Mouse (Mus musculus): ENCODE measurements around the gene Pola2. TPM values are rescaled to one million over a fixed set of nuclear protein-coding genes. Genes with fewer than 3 reads are reported as not detected.

Pola2 gene
- polyA plus RNA-seq (2012; ENCODE audit: insufficient read depth, insufficient read length, missing spikeins), result 6.5 and 7.0 TPM in 2 replicates

DNA sequence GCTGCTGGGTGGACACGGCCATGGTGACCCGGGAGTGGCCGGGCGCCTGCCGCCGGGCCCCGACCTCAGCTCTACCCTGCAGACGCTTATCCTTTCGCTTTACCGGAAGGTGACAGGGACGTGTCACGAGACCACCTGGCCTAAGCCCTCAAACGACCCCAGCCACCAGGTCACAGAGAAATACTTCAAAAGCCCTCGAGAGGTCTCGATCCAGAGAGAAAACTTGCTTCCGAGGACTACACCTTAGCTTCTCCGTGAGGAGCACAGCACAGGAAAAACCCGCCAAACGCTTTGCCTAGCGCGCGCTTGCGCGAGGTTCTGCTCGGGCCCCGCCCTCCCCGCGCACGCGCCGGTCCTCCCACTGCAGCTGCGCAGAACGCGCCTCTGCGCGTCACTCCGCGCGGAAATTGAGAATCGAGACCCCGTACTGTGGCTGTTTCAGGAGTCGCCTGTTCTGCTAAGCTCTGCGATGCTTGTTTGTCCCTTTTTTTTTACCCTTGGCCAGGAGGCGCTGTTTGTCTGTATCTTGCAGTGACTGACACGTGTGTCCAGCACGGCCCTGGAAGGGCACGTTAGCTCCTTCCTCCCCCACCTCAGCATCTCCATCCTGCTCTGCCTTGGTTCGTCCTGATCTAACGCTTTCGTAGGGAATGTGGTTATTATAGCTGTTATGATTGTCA, at the start of gene Pola2:
TSS of gene Pola2 (minus strand) at position 320 of the 680 bp plus-strand sequence.
- Histone ChIP-seq H3K27ac (replicated peaks; ENCODE audit: low read depth, low read length) (peak within 1 kb of the TSS; percentile 35; the same call in 1 of the 2 replicates), H3K4me1 (ENCODE audit: control insufficient read depth, insufficient read depth, insufficient read length, low read length) (no peaks in the 10 kb centered on the region), H3K4me3 (ENCODE audit: insufficient read depth, low read depth, low read length) (peak within 1 kb of the TSS; percentile 71)

DNA sequence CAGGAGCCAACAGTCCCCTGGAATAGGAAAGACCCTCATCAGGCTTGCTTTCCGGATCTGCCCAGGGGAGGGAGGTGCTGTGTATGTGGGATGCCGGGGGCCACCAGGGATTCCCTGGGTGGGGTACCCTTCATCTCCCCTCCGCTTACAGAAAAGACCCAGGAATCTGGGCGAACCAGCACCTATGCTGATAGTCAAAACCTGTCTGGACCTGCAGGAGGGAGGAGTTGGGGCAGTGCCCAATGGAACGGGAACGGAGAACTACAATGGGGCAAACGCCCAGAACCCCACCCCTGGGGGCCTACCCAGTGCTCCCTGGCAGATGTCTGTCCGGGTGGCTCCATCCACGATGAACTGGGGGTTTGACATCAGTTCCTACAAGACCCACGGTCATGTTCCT, 49.7 kb upstream of the Pola2 start:
- H3K4me1 ChIP-seq (ENCODE audit: control insufficient read depth, insufficient read depth, insufficient read length, low read length), result 0 out of 2 replicates have a peak, but pooled peaks cover 6% of the 10 kb centered on the region
- H3K4me3 ChIP-seq (ENCODE audit: insufficient read depth, low read depth, low read length), result 0 out of 2 replicates have a peak overlapping the region, but pooled peaks have one; percentile 84
- no peak overlapping the region for H3K27ac ChIP-seq (replicated peaks; ENCODE audit: low read depth, low read length)

DNA sequence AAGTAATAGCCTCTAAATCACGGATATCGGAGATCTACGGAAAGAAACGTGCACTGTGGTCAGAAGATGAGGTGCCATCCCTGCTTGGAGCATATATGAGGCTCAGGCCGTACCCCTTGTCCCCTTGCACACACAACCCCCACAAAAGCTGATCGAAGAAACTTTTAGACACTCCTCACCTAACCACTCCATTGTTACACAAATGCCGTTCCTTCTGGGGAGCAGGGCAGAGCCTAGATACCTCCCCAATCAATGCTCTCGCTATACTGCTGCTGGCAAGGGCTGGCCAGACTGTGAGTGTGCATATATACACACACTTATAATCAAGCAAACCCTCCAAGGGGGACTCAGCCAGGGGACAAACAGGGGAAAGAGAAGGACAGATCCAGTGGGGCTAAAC, 45.1 kb upstream of the Pola2 start:
- no peak overlapping the region for H3K4me3 ChIP-seq (ENCODE audit: insufficient read depth, low read depth, low read length)
- H3K27ac ChIP-seq (replicated peaks; ENCODE audit: low read depth, low read length), result no peak overlapping the region
- H3K4me1 ChIP-seq (ENCODE audit: control insufficient read depth, insufficient read depth, insufficient read length, low read length), result 0 out of 2 replicates have a peak, but pooled peaks cover 2% of the 10 kb centered on the region

DNA sequence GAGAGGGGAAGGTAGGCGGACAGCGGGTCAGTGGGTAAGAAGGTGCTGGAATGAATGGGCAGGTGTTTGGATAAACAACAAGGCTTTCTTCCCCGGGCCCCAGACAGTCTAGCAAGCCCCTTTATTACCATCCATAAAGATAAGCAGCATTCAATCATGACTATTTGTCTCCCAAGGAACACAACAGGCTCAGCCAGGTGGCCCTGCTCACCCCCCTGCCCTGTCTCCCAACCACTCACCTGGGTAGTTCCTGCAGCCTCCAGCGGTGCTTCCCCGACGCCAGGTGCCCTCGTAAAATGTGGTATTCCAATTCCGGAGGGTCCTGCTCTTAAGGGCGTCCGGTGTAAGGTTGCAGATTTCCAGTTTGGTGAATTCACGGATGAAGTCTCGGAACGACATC, 43.0 kb upstream of the Pola2 start:
- Histone ChIP-seq H3K4me3 (ENCODE audit: insufficient read depth, low read depth, low read length) (no peak overlapping the region), H3K27ac (replicated peaks; ENCODE audit: low read depth, low read length) (no peak overlapping the region)

GRCm38 (mm10) chr19:6005541-6005940, 41.5 kb upstream of the Pola2 start:
- H3K4me3 ChIP-seq (ENCODE audit: insufficient read depth, low read depth, low read length), result no peak overlapping the region
- H3K27ac ChIP-seq (replicated peaks; ENCODE audit: low read depth, low read length), result no peak overlapping the region
- H3K4me1 ChIP-seq (ENCODE audit: control insufficient read depth, insufficient read depth, insufficient read length, low read length), result no peaks in the 10 kb centered on the region

More for the DNA sequence above, 43.0 kb upstream of the Pola2 start:
- H3K4me1 ChIP-seq (ENCODE audit: control insufficient read depth, insufficient read depth, insufficient read length, low read length), result no peaks in the 10 kb centered on the region

DNA sequence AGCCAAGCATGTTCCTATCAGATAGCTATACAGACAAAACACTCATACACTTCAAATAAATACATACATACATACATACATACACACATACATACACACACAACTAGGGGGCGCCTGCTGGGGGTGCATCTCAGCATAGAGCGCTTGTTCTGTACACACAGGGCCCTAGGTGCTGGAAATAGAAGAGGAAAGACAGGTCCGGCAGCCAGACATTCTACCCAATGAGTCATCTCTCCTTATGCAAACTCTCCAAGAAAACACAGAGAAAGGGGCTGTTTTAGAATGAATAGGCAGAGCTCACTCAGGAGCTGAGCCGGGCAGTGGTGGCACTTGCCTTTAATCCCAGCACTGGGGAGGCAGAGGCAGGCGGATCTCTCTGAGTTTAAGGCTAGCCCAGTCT, 36.0 kb upstream of the Pola2 start:
- no peaks in the 10 kb centered on the region for H3K4me1 ChIP-seq (ENCODE audit: control insufficient read depth, insufficient read depth, insufficient read length, low read length)
- H3K27ac ChIP-seq (replicated peaks; ENCODE audit: low read depth, low read length), result no peak overlapping the region

GRCm38 (mm10) chr19:5998180-5998579, 34.2 kb upstream of the Pola2 start:
- Histone ChIP-seq H3K4me3 (ENCODE audit: insufficient read depth, low read depth, low read length) (no peak overlapping the region), H3K4me1 (ENCODE audit: control insufficient read depth, insufficient read depth, insufficient read length, low read length) (no peaks in the 10 kb centered on the region), H3K27ac (replicated peaks; ENCODE audit: low read depth, low read length) (no peak overlapping the region)

More for the DNA sequence above, 36.0 kb upstream of the Pola2 start:
- no peak overlapping the region for H3K4me3 ChIP-seq (ENCODE audit: insufficient read depth, low read depth, low read length)

- H3K4me1 ChIP-seq (ENCODE audit: control insufficient read depth, insufficient read depth, insufficient read length, low read length), result no peaks in the 10 kb centered on the region
- H3K4me3 ChIP-seq (ENCODE audit: insufficient read depth, low read depth, low read length), result no peak overlapping the region
- H3K27ac ChIP-seq (replicated peaks; ENCODE audit: low read depth, low read length), result no peak overlapping the region
These were observed 30.7 kb upstream of the Pola2 start for GRCm38 (mm10) chr19:5994711-5995110.

DNA sequence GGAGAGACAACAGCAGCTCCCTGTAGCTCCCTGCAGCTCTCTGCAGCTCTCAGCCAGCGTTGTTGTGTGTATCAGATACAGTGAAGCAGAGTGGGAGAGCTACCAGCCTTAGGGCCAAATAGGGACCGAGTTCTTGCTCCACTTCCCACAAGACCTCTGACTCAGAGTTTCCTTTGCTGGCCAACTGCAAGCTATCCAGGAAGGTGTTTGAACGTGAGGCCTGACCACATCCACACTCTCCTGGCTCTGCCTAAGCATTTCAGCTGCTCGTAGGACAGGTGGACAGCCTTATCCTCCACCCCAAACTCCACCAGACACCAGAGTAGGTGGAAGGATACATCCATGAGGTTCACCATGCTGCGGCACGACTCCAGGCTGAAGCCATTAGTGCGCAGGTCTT, 28.0 kb upstream of the Pola2 start:
- Histone ChIP-seq H3K4me3 (ENCODE audit: insufficient read depth, low read depth, low read length) (no peak overlapping the region), H3K27ac (replicated peaks; ENCODE audit: low read depth, low read length) (no peak overlapping the region), H3K4me1 (ENCODE audit: control insufficient read depth, insufficient read depth, insufficient read length, low read length) (peaks cover 2% of the 10 kb centered on the region; the same call in 1 of the 2 replicates)

- Histone ChIP-seq H3K4me3 (ENCODE audit: insufficient read depth, low read depth, low read length) (no peak overlapping the region), H3K27ac (replicated peaks; ENCODE audit: low read depth, low read length) (no peak overlapping the region), H3K4me1 (ENCODE audit: control insufficient read depth, insufficient read depth, insufficient read length, low read length) (peaks cover 2% of the 10 kb centered on the region; the same call in 1 of the 2 replicates)
These were observed 27.5 kb upstream of the Pola2 start for GRCm38 (mm10) chr19:5991467-5991866.

DNA sequence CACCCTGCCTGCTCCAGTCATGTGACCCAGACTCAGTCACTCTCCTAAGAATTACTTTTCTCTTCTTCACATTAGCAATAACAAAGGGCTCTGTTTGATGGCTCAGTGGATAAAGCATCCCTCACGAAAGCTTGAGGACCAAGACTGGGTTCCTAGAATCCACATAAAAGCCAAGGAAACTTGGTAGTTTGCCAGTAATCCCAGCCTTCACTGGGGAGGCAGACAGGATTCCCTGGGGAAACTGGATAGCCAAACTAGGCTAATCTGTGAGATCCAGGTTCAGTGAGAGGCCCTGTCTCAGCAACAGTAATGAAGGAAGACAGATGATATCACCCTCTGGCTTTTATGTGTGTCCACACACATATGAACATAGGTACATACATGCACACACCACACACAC, 26.9 kb upstream of the Pola2 start:
- Histone ChIP-seq H3K4me1 (ENCODE audit: control insufficient read depth, insufficient read depth, insufficient read length, low read length) (peaks cover 2% of the 10 kb centered on the region; the same call in 1 of the 2 replicates), H3K4me3 (ENCODE audit: insufficient read depth, low read depth, low read length) (no peak overlapping the region), H3K27ac (replicated peaks; ENCODE audit: low read depth, low read length) (no peak overlapping the region)

GRCm38 (mm10) chr19:5990033-5990432, 26.0 kb upstream of the Pola2 start:
- no peak overlapping the region for H3K27ac ChIP-seq (replicated peaks; ENCODE audit: low read depth, low read length)
- H3K4me3 ChIP-seq (ENCODE audit: insufficient read depth, low read depth, low read length), result no peak overlapping the region
- peaks cover 2% of the 10 kb centered on the region; the same call in 1 of the 2 replicates for H3K4me1 ChIP-seq (ENCODE audit: control insufficient read depth, insufficient read depth, insufficient read length, low read length)

- H3K27ac ChIP-seq (replicated peaks; ENCODE audit: low read depth, low read length), result no peak overlapping the region
- H3K4me1 ChIP-seq (ENCODE audit: control insufficient read depth, insufficient read depth, insufficient read length, low read length), result peaks cover 2% of the 10 kb centered on the region; the same call in 1 of the 2 replicates
- H3K4me3 ChIP-seq (ENCODE audit: insufficient read depth, low read depth, low read length), result no peak overlapping the region
These were observed 25.6 kb upstream of the Pola2 start for GRCm38 (mm10) chr19:5989585-5989984.

DNA sequence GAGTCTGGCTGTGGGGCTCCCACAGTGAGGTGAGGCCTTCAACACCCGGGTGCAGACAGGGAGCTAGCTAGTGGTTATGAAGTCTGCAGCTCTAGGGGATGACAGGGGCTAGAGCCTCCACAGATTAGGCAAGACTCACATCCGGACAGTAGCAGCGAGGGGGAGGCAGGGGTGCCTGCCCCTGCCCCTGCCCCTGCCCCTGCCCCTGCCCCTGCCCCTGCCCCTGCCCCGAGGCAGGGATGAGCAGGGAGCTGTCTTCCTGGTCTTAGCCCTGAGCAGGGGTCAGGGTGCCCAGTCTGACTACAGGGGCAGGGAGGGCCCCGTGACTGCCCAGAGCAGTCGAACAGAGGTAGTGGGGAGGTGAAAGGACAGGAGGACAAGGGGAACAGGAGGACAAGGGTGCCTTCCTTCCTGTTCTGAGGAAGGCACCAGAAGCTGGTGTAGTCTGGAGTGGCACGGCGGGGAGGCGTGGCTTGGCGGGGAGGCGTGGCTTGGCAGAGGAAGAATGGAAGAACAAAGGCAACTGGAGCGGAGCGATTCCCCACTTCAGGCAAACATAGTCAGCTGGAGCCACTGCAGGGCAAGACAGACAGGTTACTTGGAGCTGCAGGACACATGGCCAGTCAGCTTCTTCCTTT, 24.9 kb upstream of the Pola2 start:
- H3K4me3 ChIP-seq (ENCODE audit: insufficient read depth, low read depth, low read length), result no peak overlapping the region
- no peak overlapping the region for H3K27ac ChIP-seq (replicated peaks; ENCODE audit: low read depth, low read length)
- peaks cover 2% of the 10 kb centered on the region; the same call in 1 of the 2 replicates for H3K4me1 ChIP-seq (ENCODE audit: control insufficient read depth, insufficient read depth, insufficient read length, low read length)

DNA sequence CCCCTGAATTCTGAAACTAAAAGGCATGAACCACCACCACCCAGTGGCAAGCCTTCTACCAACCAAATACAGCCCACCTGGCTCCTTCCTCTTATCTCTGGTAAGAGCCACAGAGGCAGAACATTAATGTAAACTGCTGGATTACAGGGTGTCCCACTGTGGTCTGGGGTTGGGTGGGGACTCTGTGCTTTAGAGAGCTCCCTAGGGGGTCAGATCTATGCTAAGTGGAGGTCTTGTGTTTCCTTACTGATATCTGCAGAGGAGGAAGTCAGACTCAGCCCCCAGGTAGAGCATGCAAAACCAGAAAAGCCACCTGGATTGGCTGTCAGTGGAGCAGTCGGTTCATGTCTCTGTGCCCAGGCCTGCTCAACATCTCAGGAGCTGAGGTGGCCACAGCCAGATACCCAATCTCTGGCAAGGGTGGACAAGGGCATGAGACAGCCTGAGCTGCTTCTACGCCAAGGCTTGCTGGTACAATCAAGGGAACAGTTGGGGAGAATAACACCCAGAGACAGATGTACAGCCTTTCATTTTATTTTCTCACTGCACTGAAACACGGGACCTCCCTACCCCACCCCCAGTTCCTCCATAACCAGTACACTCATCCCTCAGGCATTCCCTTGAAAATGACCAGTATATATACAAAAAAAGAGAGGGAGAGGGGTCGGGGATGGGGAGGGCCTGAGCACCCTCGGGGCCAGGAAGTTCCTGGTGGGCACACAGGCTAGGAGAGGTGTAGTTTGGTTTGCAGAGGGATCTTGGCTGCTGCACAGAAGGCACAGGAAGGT, 24.2 kb upstream of the Pola2 start:
- Histone ChIP-seq H3K27ac (replicated peaks; ENCODE audit: low read depth, low read length) (no peak overlapping the region), H3K4me3 (ENCODE audit: insufficient read depth, low read depth, low read length) (no peak overlapping the region), H3K4me1 (ENCODE audit: control insufficient read depth, insufficient read depth, insufficient read length, low read length) (peaks cover 2% of the 10 kb centered on the region; the same call in 1 of the 2 replicates)
